In the genomic region with DNA sequence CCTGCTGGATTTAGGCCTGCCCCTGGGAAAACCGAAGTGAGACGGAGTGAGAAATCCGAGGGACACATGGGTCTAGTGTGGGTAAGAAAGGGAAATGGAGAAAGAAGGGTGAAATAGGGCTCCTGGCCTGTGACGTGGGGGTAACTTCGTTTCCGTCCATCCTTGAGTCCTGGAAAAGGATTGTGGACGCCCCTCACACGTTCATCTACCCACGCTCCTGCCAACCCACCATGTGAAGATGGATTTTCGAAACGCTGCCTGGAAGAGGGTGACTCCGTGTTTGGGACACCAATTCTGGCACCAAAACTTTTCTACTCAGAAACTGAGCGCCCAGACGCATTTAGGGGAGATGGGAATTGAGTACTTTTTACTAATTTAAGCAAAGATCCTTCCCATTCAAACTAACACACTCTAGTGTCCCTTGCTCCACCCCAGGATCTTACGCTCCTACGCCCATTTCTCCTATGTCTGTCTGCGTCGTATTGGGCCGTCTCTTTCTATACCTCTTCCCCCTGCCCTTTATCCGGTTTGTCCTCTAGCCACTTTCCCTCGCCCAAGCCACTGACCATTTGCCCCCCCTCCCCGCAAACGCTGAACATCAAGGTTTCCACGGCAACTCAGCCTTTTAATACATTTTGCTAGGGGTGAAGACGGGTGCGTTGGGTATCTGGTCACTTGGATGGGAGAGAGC, we compare ENCODE assay signal across 8 mouse cellular contexts. TPM values are rescaled to one million over a fixed set of nuclear protein-coding genes. Genes with fewer than 3 reads are reported as not detected.
A peak's percentile ranks its signal among the peaks of the same experiment; 100 is the strongest.
DNase-seq lines count a peak whose midpoint lies in the region; ATAC-seq and TF ChIP-seq lines count a peak whose summit lies in the region.

No protein-coding gene starts in this region.

- peaks cover 46% of the 10 kb centered on the region for H3K4me1 ChIP-seq in heart, embryonic 15.5 days (replicated peaks)
- peaks cover 16% of the 10 kb centered on the region for H3K4me1 ChIP-seq in embryonic facial prominence, embryonic 14.5 days (ENCODE audit: control insufficient read depth, insufficient read depth, low read length)
- H3K4me1 ChIP-seq in limb, embryonic 14.5 days (ENCODE audit: control insufficient read depth, insufficient read depth, low read length), result peaks cover 25% of the 10 kb centered on the region

- H3K9ac ChIP-seq in heart, embryonic 15.5 days, result peak overlapping the region; percentile 14; the same call in 1 of the 2 replicates
- H3K9ac ChIP-seq in embryonic facial prominence, embryonic 14.5 days (ENCODE audit: low read depth, low read length), result peak overlapping the region; percentile 98
- H3K9ac ChIP-seq in limb, embryonic 14.5 days (ENCODE audit: low read depth, low read length, severe bottlenecking), result peak overlapping the region; percentile 98

- no peak for DNase-seq in heart, adult 8-10 months (ENCODE audit: low spot score)
- DNase-seq in 3T3-L1 (ENCODE audit: low read depth, low spot score), result peak; percentile 21
- DNase-seq in embryonic facial prominence, embryonic 14.5 days (ENCODE audit: low spot score), result no peak
- DNase-seq in limb, embryonic 14.5 days (ENCODE audit: low spot score), result no peak
- no peak for DNase-seq in retina, postnatal 1 day
- DNase-seq in left cerebral cortex, postnatal 4 days, result no peak

- no peak for TF ChIP-seq POLR2A in limb, embryonic 14.5 days (IDR thresholded peaks at IDR 0.05; ENCODE audit: borderline replicate concordance, extremely low read depth, insufficient read depth, insufficient read length)

- no peaks in the 10 kb centered on the region for H3K9me3 ChIP-seq in heart, embryonic 15.5 days (replicated peaks)
- no peaks in the 10 kb centered on the region for H3K9me3 ChIP-seq in embryonic facial prominence, embryonic 14.5 days (ENCODE audit: control insufficient read depth, low read length)
- H3K9me3 ChIP-seq in limb, embryonic 14.5 days (ENCODE audit: control insufficient read depth, low read length), result no peaks in the 10 kb centered on the region

- peaks cover 8% of the 10 kb centered on the region; the same call in 1 of the 2 replicates for H3K36me3 ChIP-seq in heart, embryonic 15.5 days
- H3K36me3 ChIP-seq in embryonic facial prominence, embryonic 14.5 days (ENCODE audit: control insufficient read depth, insufficient read depth, low read length), result peaks cover 21% of the 10 kb centered on the region
- peaks cover 31% of the 10 kb centered on the region for H3K36me3 ChIP-seq in limb, embryonic 14.5 days (ENCODE audit: control insufficient read depth, insufficient read depth, low read length)

- H3K27ac ChIP-seq in heart, embryonic 15.5 days, result peak overlapping the region; percentile 87
- peak overlapping the region; percentile 99 for H3K27ac ChIP-seq in embryonic facial prominence, embryonic 14.5 days (replicated peaks; ENCODE audit: low read depth, low read length)
- peak overlapping the region; percentile 99 for H3K27ac ChIP-seq in limb, embryonic 14.5 days (replicated peaks; ENCODE audit: low read depth, low read length)

- H3K4me3 ChIP-seq in heart, embryonic 15.5 days, result peak overlapping the region; percentile 81
- H3K4me3 ChIP-seq in embryonic facial prominence, embryonic 14.5 days (ENCODE audit: low read depth, low read length), result peak overlapping the region; percentile 83
- H3K4me3 ChIP-seq in limb, embryonic 14.5 days (replicated peaks; ENCODE audit: low read length), result peak overlapping the region; percentile 85

- H3K4me2 ChIP-seq in heart, embryonic 15.5 days, result peak overlapping the region; percentile 98
- peak overlapping the region; percentile 74 for H3K4me2 ChIP-seq in embryonic facial prominence, embryonic 14.5 days (ENCODE audit: low read depth, low read length)
- H3K4me2 ChIP-seq in limb, embryonic 14.5 days (replicated peaks; ENCODE audit: low read depth, low read length, severe bottlenecking), result peak overlapping the region; percentile 68

- WGBS in heart, embryonic 15.5 days, result 28% methylated on average over 26 of the region's 26 CpGs
- WGBS in embryonic facial prominence, embryonic 14.5 days, result 27% methylated on average over 26 of the region's 26 CpGs
- 22% methylated on average over 26 of the region's 26 CpGs for WGBS in limb, embryonic 14.5 days

- H3K27me3 ChIP-seq in heart, embryonic 15.5 days, result peaks cover 42% of the 10 kb centered on the region
- H3K27me3 ChIP-seq in embryonic facial prominence, embryonic 14.5 days (replicated peaks; ENCODE audit: control insufficient read depth, insufficient read depth, low read length), result no peaks in the 10 kb centered on the region
- no peaks in the 10 kb centered on the region for H3K27me3 ChIP-seq in limb, embryonic 14.5 days (ENCODE audit: control insufficient read depth, insufficient read depth, low read length)

- intact Hi-C loops in left cerebral cortex, postnatal 4 days (cut with DNase I), result loop anchor here (2.0 to 10.0 kb wide), 2 partner anchors 59 to 227 kb away; no protein-coding TSS in a partner anchor

- no peak for ATAC-seq in heart, embryonic 15.5 days (replicated peaks; ENCODE audit: insufficient number of reproducible peaks, insufficient read depth, low FRiP score, low read depth)
- ATAC-seq in embryonic facial prominence, embryonic 14.5 days (ENCODE audit: low read depth), result no peak
- ATAC-seq in limb, embryonic 14.5 days (ENCODE audit: low FRiP score, low read depth), result no peak
- no peak for ATAC-seq in granulocyte monocyte progenitor cell, adult 5-6 weeks (replicated peaks; ENCODE audit: poor library complexity, severe bottlenecking)

RNA-seq across cellular contexts. Expression of a gene that starts 0.4 kb away (rescaled TPM):
- 14.0 and 24.2 TPM in 2 replicates for polyA plus RNA-seq in heart, embryonic 15.5 days (2015; fragmentation: Nextera tagmentation; extraction: Ambion mirVana)
- 1 to 10 TPM; 8.0 to 9.7 (median 9.4) TPM for total RNA-seq in heart, adult 8-10 months (2022)
- polyA plus RNA-seq in embryonic facial prominence, embryonic 14.5 days (2014; fragmentation: Nextera tagmentation; extraction: Ambion mirVana), result 49.5 and 57.0 TPM in 2 replicates
- 339 and 401 TPM in 2 replicates for polyA plus RNA-seq in limb, embryonic 14.5 days (2012; rRNA removed)
- 57.5 and 67.6 TPM in 2 replicates for polyA plus RNA-seq in limb, embryonic 14.5 days (2014; fragmentation: Nextera tagmentation; extraction: Ambion mirVana)
- 1.4 and 4.3 TPM in 2 replicates for total RNA-seq in granulocyte monocyte progenitor cell, adult 5-6 weeks (2014; fragmentation: Nextera tagmentation)
- 3.4 and 4.0 TPM in 2 replicates for total RNA-seq in granulocyte monocyte progenitor cell, adult 5-6 weeks (2017)
- total RNA-seq in left cerebral cortex, postnatal 4 days (2021), result 10 to 100 TPM; 55.9 to 56.1 TPM

RNA-seq across cellular contexts. Expression of a gene that starts 5.8 kb away (rescaled TPM):
- polyA plus RNA-seq in heart, embryonic 15.5 days (2015; fragmentation: Nextera tagmentation; extraction: Ambion mirVana), result 2.2 and 2.4 TPM in 2 replicates
- 1 to 10 TPM in 1 of 4 experiments, under 1 TPM in 3; 0.31 to 1.6 (median 0.74) TPM for total RNA-seq in heart, adult 8-10 months (2022)
- polyA plus RNA-seq in embryonic facial prominence, embryonic 14.5 days (2014; fragmentation: Nextera tagmentation; extraction: Ambion mirVana), result 0.95 and 1.5 TPM in 2 replicates
- polyA plus RNA-seq in limb, embryonic 14.5 days (2012; rRNA removed), result 7.5 and 10.8 TPM in 2 replicates
- polyA plus RNA-seq in limb, embryonic 14.5 days (2014; fragmentation: Nextera tagmentation; extraction: Ambion mirVana), result 2.1 and 2.3 TPM in 2 replicates
- total RNA-seq in granulocyte monocyte progenitor cell, adult 5-6 weeks (2014; fragmentation: Nextera tagmentation), result 2.0 TPM in 1 of 2 replicates, not detected in the other
- total RNA-seq in granulocyte monocyte progenitor cell, adult 5-6 weeks (2017), result not detected in 2 replicates
- 100 to 1,000 TPM; 145 to 164 TPM for total RNA-seq in left cerebral cortex, postnatal 4 days (2021)

RNA-seq across cellular contexts. Expression of a gene that starts 17.9 kb away (rescaled TPM):
- 4.9 and 5.2 TPM in 2 replicates for polyA plus RNA-seq in heart, embryonic 15.5 days (2015; fragmentation: Nextera tagmentation; extraction: Ambion mirVana)
- 10 to 100 TPM; 11.6 to 18.4 (median 16.7) TPM for total RNA-seq in heart, adult 8-10 months (2022)
- 2.9 and 3.5 TPM in 2 replicates for polyA plus RNA-seq in embryonic facial prominence, embryonic 14.5 days (2014; fragmentation: Nextera tagmentation; extraction: Ambion mirVana)
- 1.9 and 2.3 TPM in 2 replicates for polyA plus RNA-seq in limb, embryonic 14.5 days (2012; rRNA removed)
- 1.6 and 1.8 TPM in 2 replicates for polyA plus RNA-seq in limb, embryonic 14.5 days (2014; fragmentation: Nextera tagmentation; extraction: Ambion mirVana)
- total RNA-seq in granulocyte monocyte progenitor cell, adult 5-6 weeks (2014; fragmentation: Nextera tagmentation), result not detected in 2 replicates
- total RNA-seq in granulocyte monocyte progenitor cell, adult 5-6 weeks (2017), result not detected in 2 replicates
- total RNA-seq in left cerebral cortex, postnatal 4 days (2021), result under 1 TPM; 0.32 to 0.46 TPM

RNA-seq across cellular contexts. Expression of a gene that starts 28.6 kb away (rescaled TPM):
- 117 and 128 TPM in 2 replicates for polyA plus RNA-seq in heart, embryonic 15.5 days (2015; fragmentation: Nextera tagmentation; extraction: Ambion mirVana)
- total RNA-seq in heart, adult 8-10 months (2022), result 1 to 10 TPM in 1 of 4 experiments, under 1 TPM in 3; 0.14 to 1.4 (median 0.40) TPM
- 107 and 131 TPM in 2 replicates for polyA plus RNA-seq in embryonic facial prominence, embryonic 14.5 days (2014; fragmentation: Nextera tagmentation; extraction: Ambion mirVana)
- 141 and 164 TPM in 2 replicates for polyA plus RNA-seq in limb, embryonic 14.5 days (2012; rRNA removed)
- 128 and 146 TPM in 2 replicates for polyA plus RNA-seq in limb, embryonic 14.5 days (2014; fragmentation: Nextera tagmentation; extraction: Ambion mirVana)
- total RNA-seq in granulocyte monocyte progenitor cell, adult 5-6 weeks (2014; fragmentation: Nextera tagmentation), result 86.1 and 89.0 TPM in 2 replicates
- 128 and 162 TPM in 2 replicates for total RNA-seq in granulocyte monocyte progenitor cell, adult 5-6 weeks (2017)
- 10 to 100 TPM in 1 of 2 experiments, 1 to 10 TPM in 1; 6.9 to 10.8 TPM for total RNA-seq in left cerebral cortex, postnatal 4 days (2021)

RNA-seq across cellular contexts. Expression of a gene that starts 28.7 kb away (rescaled TPM):
- 87.2 and 114 TPM in 2 replicates for polyA plus RNA-seq in heart, embryonic 15.5 days (2015; fragmentation: Nextera tagmentation; extraction: Ambion mirVana)
- total RNA-seq in heart, adult 8-10 months (2022), result 10 to 100 TPM; 72.5 to 79.7 (median 75.8) TPM
- 110 and 131 TPM in 2 replicates for polyA plus RNA-seq in embryonic facial prominence, embryonic 14.5 days (2014; fragmentation: Nextera tagmentation; extraction: Ambion mirVana)
- 105 and 119 TPM in 2 replicates for polyA plus RNA-seq in limb, embryonic 14.5 days (2012; rRNA removed)
- polyA plus RNA-seq in limb, embryonic 14.5 days (2014; fragmentation: Nextera tagmentation; extraction: Ambion mirVana), result 115 and 120 TPM in 2 replicates
- total RNA-seq in granulocyte monocyte progenitor cell, adult 5-6 weeks (2014; fragmentation: Nextera tagmentation), result 88.8 and 89.4 TPM in 2 replicates
- 93.5 and 98.6 TPM in 2 replicates for total RNA-seq in granulocyte monocyte progenitor cell, adult 5-6 weeks (2017)
- 100 to 1,000 TPM; 192 to 202 TPM for total RNA-seq in left cerebral cortex, postnatal 4 days (2021)

Comparison
In these comparisons a context has a peak if more than half of its experiments do, and no peak if none do; other contexts are left out.
1. H3K9ac ChIP-seq: peak in every context shown above with its lines; median percentile 98 in embryonic facial prominence, embryonic 14.5 days; 98 in limb, embryonic 14.5 days; 14 in heart, embryonic 15.5 days.
2. RNA of a gene that starts 0.4 kb away (total RNA-seq): 55.9 to 56.1 TPM in left cerebral cortex, postnatal 4 days; 8.0 to 9.7 TPM in heart, adult 8-10 months and 1.4 to 4.3 TPM in granulocyte monocyte progenitor cell, adult 5-6 weeks; every median in the first group is over 4 times any median in the second.
3. RNA of a gene that starts 5.8 kb away (total RNA-seq): 145 to 164 TPM in left cerebral cortex, postnatal 4 days; 2.0 TPM in granulocyte monocyte progenitor cell, adult 5-6 weeks and 0.31 to 1.6 TPM in heart, adult 8-10 months; every median in the first group is over 10 times any median in the second.
4. RNA of a gene that starts 17.9 kb away (total RNA-seq): 11.6 to 18.4 TPM in heart, adult 8-10 months; 0.32 to 0.46 TPM in left cerebral cortex, postnatal 4 days and not detected in granulocyte monocyte progenitor cell, adult 5-6 weeks; every median in the first group is over 4 times any median in the second.
5. Peak in every context shown above with its lines, with median percentiles within 50 percentile points of each other: H3K27ac ChIP-seq, H3K4me2 ChIP-seq and H3K4me3 ChIP-seq.